Mouse (Mus musculus) adrenal gland, adult 2 months (tissue): ENCODE results near the gene Car15. TPM values are rescaled to one million over a fixed set of nuclear protein-coding genes. Genes with fewer than 3 reads are reported as not detected.
A peak's percentile ranks its signal among the peaks of the same experiment; 100 is the strongest.

ENCODE experiments used
- DNase-seq: peaks from one replicate; pipeline ENCODE4 v3.0.0; 2021
- polyA plus RNA-seq: library from polyadenylated mRNA; depleted of rRNA; stranded (reverse); fragments of >200 nt; gene quantifications from 2 replicates; pipeline ENCODE4 v1.2.3, GENCODE M21; 2012; rRNA removed
- total RNA-seq, 2 experiments: library from RNA; stranded (reverse); gene quantifications; 2 replicates each; pipeline ENCODE4 v1.2.3; 2021

Gene Car15
- total and polyA plus RNA-seq, 3 experiments, result 1.7 to 5.5 (median 3.8) TPM

DNA sequence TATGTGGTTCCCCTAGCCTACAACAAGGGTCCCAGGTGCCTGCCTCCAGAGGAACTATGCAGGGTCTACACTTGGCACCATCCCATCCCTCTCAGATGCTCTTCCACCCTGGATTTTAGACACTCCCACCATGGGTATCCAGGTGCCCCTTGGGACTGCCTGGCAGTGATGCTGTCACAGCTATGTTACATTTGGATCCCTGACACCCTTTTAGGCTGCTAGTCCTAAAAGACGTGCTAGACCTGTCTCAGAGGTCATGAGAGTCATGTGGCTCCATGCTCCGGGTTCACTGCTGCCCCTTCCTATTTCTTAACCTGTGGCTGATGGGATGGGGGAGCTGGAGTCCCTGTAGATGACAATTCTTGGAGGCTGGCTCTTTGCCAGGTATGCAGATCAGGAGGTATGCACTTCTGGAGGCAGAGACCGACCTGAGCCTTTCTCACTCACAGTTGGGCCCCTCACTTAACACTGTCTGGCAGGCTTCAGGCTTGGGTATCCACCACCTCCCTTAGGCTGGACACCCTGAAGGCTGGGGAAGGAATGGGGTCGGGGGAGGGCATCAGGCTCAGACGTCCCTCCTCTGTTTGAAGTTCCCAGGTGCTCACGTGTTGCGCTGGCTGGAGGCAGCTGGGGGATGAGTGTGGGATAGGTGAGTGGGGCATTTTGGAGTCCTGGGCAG is 36.2 kb downstream of the Car15 start:
- no peak for DNase-seq

DNA sequence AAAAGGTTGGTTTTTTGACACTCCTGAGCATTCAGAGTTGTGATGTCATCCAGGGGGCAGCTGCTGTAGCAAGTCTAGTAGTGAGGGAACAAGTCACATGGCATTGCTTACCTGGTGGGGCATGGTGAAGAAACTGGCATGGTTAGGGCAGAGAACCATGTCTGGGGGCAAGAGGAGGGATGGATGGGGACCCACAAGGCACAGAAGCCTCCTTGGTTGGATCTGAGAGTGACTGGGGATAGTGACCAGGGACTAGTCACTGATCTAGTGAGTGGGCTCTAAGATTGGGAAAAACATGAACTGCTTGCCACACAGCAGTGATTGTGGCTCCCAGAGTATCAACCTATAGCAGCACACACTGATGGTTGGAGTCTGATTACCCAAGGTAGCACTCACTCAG is 38.6 kb downstream of the Car15 start:
- DNase-seq, result no peak

DNA sequence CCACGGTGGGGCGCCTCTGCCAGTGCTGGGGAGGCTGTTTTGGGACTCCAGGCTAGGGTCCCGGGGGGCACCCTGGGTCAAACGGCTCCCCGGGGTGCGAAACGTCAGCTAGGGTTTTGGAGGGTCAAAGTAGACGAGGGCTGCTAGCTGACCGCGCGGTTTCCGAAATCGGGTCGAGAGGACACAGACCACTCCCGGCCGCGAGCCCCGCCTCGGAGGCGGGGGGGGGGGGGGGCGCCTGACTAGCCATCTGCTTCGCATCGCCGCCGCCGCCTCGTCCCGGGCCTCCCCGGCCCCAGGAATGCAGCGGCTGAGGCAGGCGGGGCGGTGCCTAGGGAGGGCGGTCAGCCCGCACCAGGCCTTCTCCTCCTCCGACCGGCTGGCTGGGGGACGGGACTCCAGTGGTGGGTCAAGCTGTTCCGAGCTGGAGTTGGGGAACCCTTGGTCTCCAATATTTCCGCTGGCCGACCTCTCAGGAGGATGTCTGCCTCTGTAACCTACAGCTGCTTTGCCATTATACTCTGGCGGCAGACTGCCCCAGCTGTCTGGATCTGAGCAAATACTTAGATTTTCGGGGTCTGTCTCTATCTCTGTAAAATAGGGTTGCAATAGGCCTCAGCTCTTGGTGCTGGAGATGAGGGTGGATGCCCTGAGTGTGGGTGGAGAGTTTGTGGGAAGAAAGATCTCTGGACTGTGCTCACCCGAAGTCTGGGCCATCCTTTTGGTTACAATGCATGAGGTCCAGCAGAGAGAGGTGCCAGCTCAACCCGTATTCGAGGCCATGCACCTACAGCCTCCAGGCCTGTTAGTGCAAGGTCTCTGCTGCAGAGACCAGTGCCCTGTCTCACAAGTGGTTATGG is 39.6 kb downstream of the Car15 start:
- DNase-seq, result peak; percentile 42

DNA sequence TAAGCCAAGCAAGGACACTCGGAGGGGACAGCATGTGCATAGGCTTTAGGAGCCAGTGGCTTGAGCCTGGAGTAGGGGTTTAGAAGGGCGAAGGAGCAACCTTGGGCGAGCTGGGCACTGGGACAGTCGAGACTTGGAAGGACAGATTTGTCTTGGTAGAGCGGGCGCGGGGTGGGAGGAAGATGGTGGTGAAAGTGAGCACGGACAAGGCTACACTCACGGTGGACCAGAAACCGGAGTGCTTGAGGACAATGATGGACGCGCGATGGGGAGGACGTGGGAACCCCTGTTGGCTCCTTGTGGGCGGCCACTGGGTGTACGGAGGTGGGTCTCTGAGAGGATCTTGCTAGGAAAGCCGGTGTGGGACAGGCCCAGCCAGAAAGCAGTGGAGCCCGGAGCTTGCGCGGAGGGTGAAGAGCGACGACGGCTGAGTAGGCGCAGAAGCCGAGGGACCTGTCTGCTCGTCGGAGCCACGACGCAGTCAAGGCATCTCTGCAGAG is 40.3 kb downstream of the Car15 start:
- DNase-seq, result peak; percentile 25

DNA sequence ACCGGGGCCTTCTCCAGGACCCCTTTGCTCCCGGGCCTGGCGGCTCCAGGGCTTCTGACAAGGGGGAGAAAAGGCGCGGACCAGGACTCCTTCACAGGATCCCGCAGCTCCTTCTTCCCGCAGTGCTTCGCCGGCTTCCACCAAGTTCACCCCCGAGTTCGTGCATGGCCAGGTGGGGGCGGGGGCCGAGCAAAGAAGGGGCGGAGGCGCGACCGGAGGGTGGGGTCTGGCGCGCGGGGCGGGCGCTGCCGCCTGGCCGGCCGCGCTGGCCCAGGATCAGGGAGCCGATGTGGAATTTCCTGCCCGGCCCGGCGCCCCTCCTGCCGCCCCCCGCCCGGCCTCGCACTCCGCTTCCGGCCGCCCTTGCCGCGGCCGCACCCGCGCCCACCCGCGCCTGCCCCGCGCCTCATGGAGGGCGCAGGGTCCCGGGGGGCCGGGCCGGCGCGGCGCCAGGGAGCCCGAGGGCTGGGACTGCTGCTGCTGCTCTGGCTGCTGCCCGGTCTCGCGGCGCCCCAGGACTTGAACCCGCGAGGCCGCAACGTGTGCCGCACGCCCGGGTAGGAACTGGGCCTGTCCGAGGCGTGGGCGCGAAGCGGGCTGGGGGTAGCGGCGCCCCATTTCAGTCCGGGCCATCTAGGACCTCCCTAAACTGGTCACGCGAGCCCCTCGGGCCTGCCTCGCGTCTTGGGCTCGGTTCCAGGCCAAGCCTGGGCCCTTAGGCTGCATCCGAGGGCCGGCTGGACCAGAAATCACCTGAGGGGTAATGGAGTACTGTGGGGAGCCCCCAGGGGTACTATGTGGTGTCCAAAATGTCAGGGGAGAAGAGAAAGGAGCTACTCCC is 41.0 kb downstream of the Car15 start, which contains the start of gene Scarf2:
Gene Scarf2, plus strand, starts transcription at position 312 of the 841 bp plus-strand sequence.
- DNase-seq, result peak; percentile 55

DNA sequence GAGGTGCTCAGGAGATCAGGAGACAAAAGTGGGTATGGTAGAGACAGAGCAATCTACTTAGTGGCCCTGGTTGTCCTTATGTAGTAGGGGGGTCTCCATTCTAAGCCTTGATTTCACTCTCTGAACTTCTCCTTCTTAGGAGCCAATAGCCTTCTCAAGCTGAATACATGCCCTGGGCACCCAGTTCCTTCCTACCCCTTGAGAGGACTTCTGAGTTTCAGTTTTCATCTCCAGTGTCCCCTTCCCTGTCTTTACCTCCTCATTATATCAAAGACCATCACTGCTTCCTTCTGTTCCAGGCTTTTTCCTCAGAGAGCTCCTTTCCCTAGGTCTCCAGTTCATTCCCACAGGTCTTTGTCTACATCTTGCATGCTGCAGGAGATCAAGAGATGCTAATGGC is 41.6 kb downstream of the Car15 start:
- DNase-seq, result no peak

DNA sequence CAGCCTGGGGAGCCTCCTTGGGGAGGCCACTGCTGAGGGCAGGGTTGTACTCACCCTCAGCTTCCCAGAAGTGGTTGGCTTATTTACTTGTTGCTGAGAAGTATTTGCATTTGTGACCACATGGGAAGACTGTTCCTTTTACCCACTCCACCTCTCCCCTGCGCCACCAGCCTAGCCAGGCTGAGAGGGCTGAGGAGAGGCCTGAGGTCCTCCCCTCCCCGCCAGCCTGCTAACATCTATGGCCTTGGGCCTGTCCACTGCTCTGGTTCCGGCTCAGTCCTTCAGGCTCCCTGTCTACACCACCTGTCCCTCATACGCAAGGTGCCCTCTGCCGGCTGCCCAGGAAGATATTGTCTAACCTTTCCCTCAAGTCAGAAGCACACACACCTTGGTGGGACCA is 42.5 kb downstream of the Car15 start:
- no peak for DNase-seq

DNA sequence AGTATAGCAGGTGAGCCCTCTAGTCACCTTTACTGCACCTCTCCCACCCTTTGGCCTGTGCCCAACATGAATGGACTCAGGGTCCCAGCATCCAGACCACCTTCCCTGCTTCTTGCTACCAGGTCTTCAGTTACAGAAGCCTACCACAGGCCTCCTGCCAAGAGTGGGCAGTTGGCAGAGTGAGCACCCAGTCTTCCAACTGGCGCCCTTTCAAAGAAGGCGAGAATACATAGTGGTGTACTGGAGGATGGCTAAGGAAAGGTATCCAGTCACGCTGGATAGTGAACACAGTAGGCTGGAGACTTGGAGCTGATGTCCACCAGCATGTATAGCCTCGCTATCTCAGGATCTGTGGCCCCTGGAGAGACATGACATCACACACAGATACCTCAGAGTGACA is 44.1 kb downstream of the Car15 start:
- DNase-seq, result no peak

DNA sequence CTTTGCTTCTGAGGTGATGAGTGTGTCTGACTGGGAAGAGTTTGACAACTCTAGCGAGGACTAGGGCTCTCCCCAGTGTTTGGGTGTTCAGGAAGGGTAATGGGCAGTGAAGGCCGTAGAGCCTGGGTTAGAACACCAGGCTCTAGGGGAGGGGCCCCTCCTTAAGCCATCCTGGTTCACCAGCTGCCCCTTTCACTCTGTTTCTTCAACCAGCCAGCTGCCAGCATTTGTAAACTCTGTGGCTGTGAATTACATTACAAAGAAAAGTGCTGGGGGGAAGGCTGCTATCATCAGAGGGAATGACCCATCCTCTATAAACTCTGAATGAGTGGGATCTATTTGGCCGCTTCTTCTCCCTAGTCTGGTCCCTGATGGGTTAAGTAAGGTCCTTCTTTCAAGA is 45.4 kb downstream of the Car15 start:
- no peak for DNase-seq

DNA sequence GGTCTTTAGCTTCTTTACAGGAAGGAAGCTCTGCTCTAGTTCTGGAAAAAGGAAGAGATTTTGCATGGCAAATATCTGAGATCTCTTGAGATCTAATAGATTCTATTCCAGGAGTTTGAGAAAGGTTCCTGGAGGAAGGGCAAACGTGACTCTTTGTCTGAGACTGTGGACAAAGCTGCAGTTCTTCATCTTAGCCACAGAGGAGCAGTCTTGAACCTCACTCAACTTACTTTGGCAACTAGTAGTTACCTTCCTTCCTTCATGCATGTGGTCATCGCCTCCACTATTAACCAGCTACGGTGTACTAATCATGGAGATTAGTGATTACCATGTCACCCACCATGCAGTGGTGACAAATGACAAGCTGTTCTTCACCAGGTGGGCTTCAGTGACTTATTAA is 52.8 kb downstream of the Car15 start:
- no peak for DNase-seq

Other genes with a start within 250 kb of the Car15 start
- gene Smpd4, start 219.0 kb downstream of the Car15 start, total RNA-seq, result 10 to 100 TPM; 26.6 to 35.2 TPM
- gene Smpd4, start 219.0 kb downstream of the Car15 start, polyA plus RNA-seq, result 77.3 and 102 TPM in 2 replicates
- 1 to 10 TPM; 1.1 to 1.6 TPM for gene Ccdc74a, start 191.9 kb downstream of the Car15 start, total RNA-seq
- 0.45 and 0.81 TPM in 2 replicates for gene Ccdc74a, start 191.9 kb downstream of the Car15 start, polyA plus RNA-seq
- 10 to 100 TPM; 53.9 to 65.4 TPM for gene Med15, start 105.5 kb downstream of the Car15 start, total RNA-seq
- gene Med15, start 105.5 kb downstream of the Car15 start, polyA plus RNA-seq, result 138 and 157 TPM in 2 replicates
- 10 to 100 TPM; 45.5 to 49.8 TPM for gene Klhl22, start 78.7 kb downstream of the Car15 start, total RNA-seq
- gene Klhl22, start 78.7 kb downstream of the Car15 start, polyA plus RNA-seq, result 55.3 and 68.2 TPM in 2 replicates
- 10 to 100 TPM in 1 of 2 experiments, 1 to 10 TPM in 1; 8.4 to 15.9 TPM for gene Scarf2, start 41.1 kb downstream of the Car15 start, total RNA-seq
- gene Scarf2, start 41.1 kb downstream of the Car15 start, polyA plus RNA-seq, result 61.7 and 75.1 TPM in 2 replicates
- gene B830017H08Rik, start 5.2 kb downstream of the Car15 start, total RNA-seq, result not detected
- gene B830017H08Rik, start 5.2 kb downstream of the Car15 start, polyA plus RNA-seq, result not detected in 2 replicates
- under 1 TPM in 1 of 2 experiments, not detected in 1; 0.09 TPM for gene Gm20518, start 53.3 kb upstream of the Car15 start, total RNA-seq
- gene Gm20518, start 53.3 kb upstream of the Car15 start, polyA plus RNA-seq, result 0.58 and 0.67 TPM in 2 replicates
- gene Tssk1, start 55.9 kb upstream of the Car15 start, total RNA-seq, result not detected
- gene Tssk1, start 55.9 kb upstream of the Car15 start, polyA plus RNA-seq, result 0.03 TPM in 1 of 2 replicates, not detected in the other
- 10 to 100 TPM; 62.1 to 68.1 TPM for gene Dgcr2, start 60.2 kb upstream of the Car15 start, total RNA-seq
- 139 and 166 TPM in 2 replicates for gene Dgcr2, start 60.2 kb upstream of the Car15 start, polyA plus RNA-seq
- gene Tssk2, start 60.3 kb upstream of the Car15 start, total RNA-seq, result not detected
- not detected in 2 replicates for gene Tssk2, start 60.3 kb upstream of the Car15 start, polyA plus RNA-seq
- 10 to 100 TPM; 14.1 to 15.5 TPM for gene Ess2, start 73.0 kb upstream of the Car15 start, total RNA-seq
- gene Ess2, start 73.0 kb upstream of the Car15 start, polyA plus RNA-seq, result 19.5 and 22.6 TPM in 2 replicates
- not detected for gene Gsc2, start 76.7 kb upstream of the Car15 start, total RNA-seq
- not detected in 2 replicates for gene Gsc2, start 76.7 kb upstream of the Car15 start, polyA plus RNA-seq
- 100 to 1,000 TPM; 215 to 471 TPM for gene Slc25a1, start 89.9 kb upstream of the Car15 start, total RNA-seq
- 601 and 791 TPM in 2 replicates for gene Slc25a1, start 89.9 kb upstream of the Car15 start, polyA plus RNA-seq
- not detected for gene Vpreb2, start 142.1 kb upstream of the Car15 start, total RNA-seq
- gene Vpreb2, start 142.1 kb upstream of the Car15 start, polyA plus RNA-seq, result not detected in 2 replicates
- 10 to 100 TPM; 71.3 to 75.7 TPM for gene Dgcr6, start 214.5 kb upstream of the Car15 start, total RNA-seq
- gene Dgcr6, start 214.5 kb upstream of the Car15 start, polyA plus RNA-seq, result 127 and 132 TPM in 2 replicates